Mouse (Mus musculus): ENCODE results near the gene Pthlh.
A peak's percentile ranks its signal among the peaks of the same experiment; 100 is the strongest.
"Not testable (repeated sequence)": the region's sequence is repeated elsewhere in the genome, so short reads cannot be mapped to it uniquely, and the experiment has no call there.

Gene Pthlh

GRCm38 (mm10) chr6:147263587-147264565 is at the start of gene Pthlh:
Gene Pthlh (minus strand): TSS chr6:147264183.
- peak; percentile 69 for DNase-seq (ENCODE audit: low spot score)

GRCm38 (mm10) chr6:147313331-147313730 is 49.3 kb upstream of the Pthlh start:
- no peak for DNase-seq (ENCODE audit: low spot score)

GRCm38 (mm10) chr6:147310435-147310978 is 46.5 kb upstream of the Pthlh start:
- DNase-seq (ENCODE audit: low spot score) = no peak

- DNase-seq (ENCODE audit: low spot score) = no peak
Observed at GRCm38 (mm10) chr6:147310035-147310434, 46.1 kb upstream of the Pthlh start.

GRCm38 (mm10) chr6:147304236-147304635 is 40.3 kb upstream of the Pthlh start:
- not testable (repeated sequence) for DNase-seq (ENCODE audit: low spot score)

- DNase-seq (ENCODE audit: low spot score) = no peak
Observed at GRCm38 (mm10) chr6:147299607-147300006, 35.6 kb upstream of the Pthlh start.

- DNase-seq (ENCODE audit: low spot score) = peak; percentile 55
Observed at GRCm38 (mm10) chr6:147279309-147279708, 15.3 kb upstream of the Pthlh start.

- DNase-seq (ENCODE audit: low spot score) = peak; percentile 67
Observed at GRCm38 (mm10) chr6:147268143-147268790, 4.3 kb upstream of the Pthlh start.

GRCm38 (mm10) chr6:147266466-147266865 is 2.5 kb upstream of the Pthlh start:
- no peak for DNase-seq (ENCODE audit: low spot score)

GRCm38 (mm10) chr6:147263178-147263577 is 805 bp downstream of the Pthlh start:
- peak; percentile 44 for DNase-seq (ENCODE audit: low spot score)

- peak; percentile 3 for DNase-seq (ENCODE audit: low spot score)
Observed at GRCm38 (mm10) chr6:147261616-147262015, 2.4 kb downstream of the Pthlh start.

GRCm38 (mm10) chr6:147260766-147261165 is 3.2 kb downstream of the Pthlh start:
- DNase-seq (ENCODE audit: low spot score) = no peak

- DNase-seq (ENCODE audit: low spot score) = no peak
Observed at GRCm38 (mm10) chr6:147247782-147248181, 16.2 kb downstream of the Pthlh start.

GRCm38 (mm10) chr6:147244294-147244693 is 19.7 kb downstream of the Pthlh start:
- DNase-seq (ENCODE audit: low spot score) = no peak

- DNase-seq (ENCODE audit: low spot score) = peak; percentile 25
Observed at GRCm38 (mm10) chr6:147243655-147244054, 20.3 kb downstream of the Pthlh start.

GRCm38 (mm10) chr6:147241541-147241940 is 22.4 kb downstream of the Pthlh start:
- no peak for DNase-seq (ENCODE audit: low spot score)

GRCm38 (mm10) chr6:147240203-147240804 is 23.7 kb downstream of the Pthlh start:
- DNase-seq (ENCODE audit: low spot score) = peak; percentile 78

GRCm38 (mm10) chr6:147226696-147227095 is 37.3 kb downstream of the Pthlh start:
- DNase-seq (ENCODE audit: low spot score) = no peak

GRCm38 (mm10) chr6:147219099-147219498 is 44.9 kb downstream of the Pthlh start:
- DNase-seq (ENCODE audit: low spot score) = no peak

- no peak for DNase-seq (ENCODE audit: low spot score)
Observed at GRCm38 (mm10) chr6:147216156-147216555, 47.8 kb downstream of the Pthlh start.

GRCm38 (mm10) chr6:147207821-147208330 is 56.1 kb downstream of the Pthlh start:
- no peak for DNase-seq (ENCODE audit: low spot score)
